Comparison of ENCODE assay signal across 10 mouse cellular contexts in genomic region chr12:34527761-34528160, GRCm38 (mm10).
DNase-seq lines count a peak whose midpoint lies in the region; ATAC-seq lines count a peak whose summit lies in the region.
"Had no signal": no experiment of that assay in that cellular context is flagged by ENCODE, and none has a peak within 500 bp of the region (broad histone marks: within the 10 kb centered on the region; RNA-seq: fewer than 3 reads in every experiment).

No protein-coding gene starts in this region.

- DNase-seq in kidney, adult 9 months: no peak
- no peak for DNase-seq in hindbrain, embryonic 14.5 days (ENCODE audit: low spot score)
- DNase-seq in natural killer cell, adult 2 months (ENCODE audit: low spot score in 2 of 2): no peak
- no peak for DNase-seq in adrenal gland, postnatal 14 days
- DNase-seq in ovary, adult 18-20 months (ENCODE audit: low spot score): no peak
- DNase-seq: thymus, adult 18-20 months had no signal

- H3K27me3 ChIP-seq in kidney, embryonic 14.5 days (ENCODE audit: control insufficient read depth, insufficient read depth, low read length): no peaks in the 10 kb centered on the region
- no peaks in the 10 kb centered on the region for H3K27me3 ChIP-seq in embryonic facial prominence, embryonic 13.5 days
- H3K27me3 ChIP-seq in hindbrain, embryonic 14.5 days (ENCODE audit: control insufficient read depth, insufficient read depth, low read length): no peaks in the 10 kb centered on the region
- no peaks in the 10 kb centered on the region for H3K27me3 ChIP-seq in neural tube, embryonic 12.5 days (replicated peaks)

- WGBS in kidney, embryonic 14.5 days: 47% methylated on average over 4 of the region's 4 CpGs
- WGBS in embryonic facial prominence, embryonic 13.5 days: 49% methylated on average over 4 of the region's 4 CpGs
- 54% methylated on average over 4 of the region's 4 CpGs for WGBS in hindbrain, embryonic 14.5 days
- 59% methylated on average over 4 of the region's 4 CpGs for WGBS in neural tube, embryonic 12.5 days

- peak overlapping the region; percentile 11; the same call in 1 of the 2 replicates for H3K4me3 ChIP-seq in kidney, embryonic 14.5 days (ENCODE audit: low read length)
- H3K4me3 ChIP-seq in embryonic facial prominence, embryonic 13.5 days: peak overlapping the region; percentile 24
- peak overlapping the region; percentile 30 for H3K4me3 ChIP-seq in hindbrain, embryonic 14.5 days (replicated peaks; ENCODE audit: low read length)
- H3K4me3 ChIP-seq in neural tube, embryonic 12.5 days: peak overlapping the region; percentile 23; the same call in 1 of the 2 replicates

- ATAC-seq in kidney, embryonic 14.5 days (ENCODE audit: low FRiP score, low TSS enrichment): no peak
- ATAC-seq in embryonic facial prominence, embryonic 13.5 days (ENCODE audit: insufficient number of reproducible peaks, insufficient read depth, low FRiP score, low TSS enrichment, low read depth): no peak
- no peak for ATAC-seq in hindbrain, embryonic 14.5 days (ENCODE audit: low FRiP score)
- no peak for ATAC-seq in neural tube, embryonic 12.5 days (ENCODE audit: low FRiP score, low read depth)

- H3K36me3 ChIP-seq in kidney, embryonic 14.5 days (ENCODE audit: control insufficient read depth, insufficient read depth, low read length): no peaks in the 10 kb centered on the region
- no peaks in the 10 kb centered on the region for H3K36me3 ChIP-seq in embryonic facial prominence, embryonic 13.5 days
- no peaks in the 10 kb centered on the region for H3K36me3 ChIP-seq in hindbrain, embryonic 14.5 days (replicated peaks; ENCODE audit: control insufficient read depth, insufficient read depth)
- no peaks in the 10 kb centered on the region for H3K36me3 ChIP-seq in neural tube, embryonic 12.5 days
- H3K36me3 ChIP-seq: G1E had no signal

- H3K4me2 ChIP-seq in kidney, embryonic 14.5 days (replicated peaks; ENCODE audit: low read depth, low read length): peak overlapping the region; percentile 29
- peak overlapping the region; percentile 35 for H3K4me2 ChIP-seq in embryonic facial prominence, embryonic 13.5 days
- H3K4me2 ChIP-seq in hindbrain, embryonic 14.5 days (replicated peaks): peak overlapping the region; percentile 51
- peak overlapping the region; percentile 55 for H3K4me2 ChIP-seq in neural tube, embryonic 12.5 days (replicated peaks)

- peak overlapping the region; percentile 56; the same call in 1 of the 2 replicates for H3K27ac ChIP-seq in kidney, embryonic 14.5 days (ENCODE audit: low read depth, low read length)
- H3K27ac ChIP-seq in embryonic facial prominence, embryonic 13.5 days: no peak overlapping the region
- H3K27ac ChIP-seq in hindbrain, embryonic 14.5 days: peak overlapping the region; percentile 79
- H3K27ac ChIP-seq in neural tube, embryonic 12.5 days: no peak overlapping the region

- H3K4me1 ChIP-seq in kidney, embryonic 14.5 days (ENCODE audit: control insufficient read depth, insufficient read depth, low read length): peaks cover 12% of the 10 kb centered on the region
- peaks cover 23% of the 10 kb centered on the region for H3K4me1 ChIP-seq in embryonic facial prominence, embryonic 13.5 days
- H3K4me1 ChIP-seq in hindbrain, embryonic 14.5 days (replicated peaks; ENCODE audit: control insufficient read depth, insufficient read depth, low read length): peaks cover 27% of the 10 kb centered on the region
- peaks cover 29% of the 10 kb centered on the region for H3K4me1 ChIP-seq in neural tube, embryonic 12.5 days

- no peak overlapping the region for H3K9ac ChIP-seq in kidney, embryonic 14.5 days (ENCODE audit: low read depth, low read length)
- peak overlapping the region; percentile 11; the same call in 1 of the 2 replicates for H3K9ac ChIP-seq in embryonic facial prominence, embryonic 13.5 days
- H3K9ac ChIP-seq in hindbrain, embryonic 14.5 days: peak overlapping the region; percentile 37; the same call in 1 of the 2 replicates
- H3K9ac ChIP-seq in neural tube, embryonic 12.5 days: 0 out of 2 replicates have a peak overlapping the region, but pooled peaks have one; percentile 23

- no peaks in the 10 kb centered on the region for H3K9me3 ChIP-seq in kidney, embryonic 14.5 days (ENCODE audit: control insufficient read depth, low read length)
- H3K9me3 ChIP-seq in embryonic facial prominence, embryonic 13.5 days: no peaks in the 10 kb centered on the region
- H3K9me3 ChIP-seq in hindbrain, embryonic 14.5 days (ENCODE audit: control insufficient read depth, low read length): no peaks in the 10 kb centered on the region
- no peaks in the 10 kb centered on the region for H3K9me3 ChIP-seq in neural tube, embryonic 12.5 days

Comparison
In these comparisons a context has a peak if more than half of its experiments do, and no peak if none do; other contexts are left out.
1. H3K27ac ChIP-seq: peak in kidney, embryonic 14.5 days (single experiment) and hindbrain, embryonic 14.5 days (single experiment); none in embryonic facial prominence, embryonic 13.5 days (single experiment) and neural tube, embryonic 12.5 days (single experiment).
2. Peak in every context shown above with its lines, with median percentiles within 50 percentile points of each other: H3K4me2 ChIP-seq and H3K4me3 ChIP-seq.